ENCODE assay signal across 12 mouse cellular contexts in the genomic region with DNA sequence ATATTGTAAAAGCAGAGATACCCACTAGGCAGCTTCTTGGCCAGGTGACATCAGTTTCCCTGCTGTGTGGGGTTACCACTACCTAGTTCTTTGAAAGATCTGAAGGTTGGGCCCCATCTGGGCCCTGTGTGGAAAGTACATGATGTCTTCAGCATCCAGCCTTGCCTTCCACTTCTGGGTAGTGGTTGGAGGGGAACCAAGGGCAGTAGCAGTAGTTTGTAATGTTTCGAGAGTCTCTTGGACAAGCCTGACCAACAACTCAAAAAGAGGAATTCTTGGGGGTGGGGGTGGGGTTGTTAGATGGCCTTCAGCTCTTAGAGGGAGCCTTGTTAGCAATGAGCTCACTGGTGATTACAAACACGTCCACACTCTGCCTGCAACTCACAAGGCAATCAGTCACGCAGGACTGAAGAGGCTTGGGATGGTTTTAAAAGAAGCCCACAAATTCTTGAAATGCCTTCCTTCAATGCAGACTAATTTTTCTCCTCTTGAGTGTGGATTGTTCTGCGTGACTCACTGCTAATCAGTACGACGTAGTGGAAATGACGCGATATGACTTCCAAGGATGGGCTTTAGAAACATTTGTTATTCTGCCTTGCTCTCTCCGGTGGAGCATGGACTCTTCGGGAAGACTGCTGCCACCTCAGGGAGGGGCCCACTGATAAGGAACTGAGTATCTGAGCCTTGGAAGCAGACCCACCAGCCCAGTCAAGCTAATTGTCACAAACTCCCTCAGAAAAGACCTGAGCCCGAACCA.
DNase-seq lines count a peak whose midpoint lies in the region; ATAC-seq and TF ChIP-seq lines count a peak whose summit lies in the region.
"Had no signal": no experiment of that assay in that cellular context is flagged by ENCODE, and none has a peak within 500 bp of the region (broad histone marks: within the 10 kb centered on the region; RNA-seq: fewer than 3 reads in every experiment).

No protein-coding gene starts in this region.

- H3K4me1 ChIP-seq in heart, embryonic 13.5 days: peaks cover 23% of the 10 kb centered on the region
- H3K4me1 ChIP-seq in heart, adult 2 months (ENCODE audit: control insufficient read depth, insufficient read depth, low read length): no peaks in the 10 kb centered on the region
- H3K4me1 ChIP-seq in hindbrain, embryonic 10.5 days (replicated peaks): peaks cover 21% of the 10 kb centered on the region
- peaks cover 14% of the 10 kb centered on the region for H3K4me1 ChIP-seq in midbrain, embryonic 12.5 days
- H3K4me1 ChIP-seq: limb, embryonic 15.5 days had no signal

- H3K36me3 ChIP-seq in heart, embryonic 13.5 days: no peaks in the 10 kb centered on the region
- H3K36me3 ChIP-seq in heart, adult 2 months (ENCODE audit: control insufficient read depth, insufficient read depth, low read length): no peaks in the 10 kb centered on the region
- H3K36me3 ChIP-seq in hindbrain, embryonic 10.5 days: no peaks in the 10 kb centered on the region
- no peaks in the 10 kb centered on the region for H3K36me3 ChIP-seq in midbrain, embryonic 12.5 days
- H3K36me3 ChIP-seq: limb, embryonic 15.5 days; neural tube, embryonic 12.5 days had no signal

- no peak for ATAC-seq in heart, embryonic 13.5 days (ENCODE audit: extremely low read depth, insufficient number of reproducible peaks, low FRiP score, low TSS enrichment)
- 0 out of 2 replicates have a peak, but pooled peaks have one; percentile 34 for ATAC-seq in midbrain, embryonic 12.5 days (ENCODE audit: low FRiP score, low read depth)
- no peak for ATAC-seq in megakaryocyte, adult 5-6 weeks (ENCODE audit: poor library complexity, severe bottlenecking)

- no peak for TF ChIP-seq POLR2A in heart, adult 2 months (IDR thresholded peaks at IDR 0.05; ENCODE audit: insufficient read depth, low read depth, low read length)
- TF ChIP-seq POLR2A in brain, embryonic 14.5 days (IDR thresholded peaks at IDR 0.05; ENCODE audit: borderline replicate concordance, extremely low read depth, insufficient read depth, insufficient read length, poor library complexity, severe bottlenecking): no peak

- H3K4me2 ChIP-seq in heart, embryonic 13.5 days: peak overlapping the region; percentile 24
- H3K4me2 ChIP-seq in midbrain, embryonic 12.5 days (replicated peaks): peak overlapping the region; percentile 8; the same call in 1 of the 2 replicates
- H3K4me2 ChIP-seq: limb, embryonic 15.5 days; neural tube, embryonic 12.5 days had no signal

- H3K9me3 ChIP-seq in heart, embryonic 13.5 days: no peaks in the 10 kb centered on the region
- no peaks in the 10 kb centered on the region for H3K9me3 ChIP-seq in hindbrain, embryonic 10.5 days
- no peaks in the 10 kb centered on the region for H3K9me3 ChIP-seq in midbrain, embryonic 12.5 days
- H3K9me3 ChIP-seq: limb, embryonic 15.5 days; neural tube, embryonic 12.5 days had no signal

- no peaks in the 10 kb centered on the region for H3K27me3 ChIP-seq in heart, embryonic 13.5 days (replicated peaks)
- H3K27me3 ChIP-seq in heart, adult 2 months (ENCODE audit: control insufficient read depth, insufficient read depth, low read length): no peaks in the 10 kb centered on the region
- H3K27me3 ChIP-seq in hindbrain, embryonic 10.5 days (ENCODE audit: insufficient read depth, poor library complexity, severe bottlenecking): 0 out of 2 replicates have a peak, but pooled peaks cover 4% of the 10 kb centered on the region
- peaks cover 17% of the 10 kb centered on the region for H3K27me3 ChIP-seq in midbrain, embryonic 12.5 days
- H3K27me3 ChIP-seq: limb, embryonic 15.5 days; neural tube, embryonic 12.5 days had no signal

- no peak overlapping the region for H3K4me3 ChIP-seq in heart, embryonic 13.5 days
- H3K4me3 ChIP-seq in heart, adult 2 months: no peak overlapping the region
- H3K4me3 ChIP-seq in hindbrain, embryonic 10.5 days: no peak overlapping the region
- no peak overlapping the region for H3K4me3 ChIP-seq in midbrain, embryonic 12.5 days
- H3K4me3 ChIP-seq: limb, embryonic 15.5 days; neural tube, embryonic 12.5 days had no signal

- H3K9ac ChIP-seq in heart, embryonic 13.5 days: no peak overlapping the region
- H3K9ac ChIP-seq in heart, adult 2 months (ENCODE audit: low read depth, low read length): no peak overlapping the region
- no peak overlapping the region for H3K9ac ChIP-seq in midbrain, embryonic 12.5 days (replicated peaks)
- H3K9ac ChIP-seq: limb, embryonic 15.5 days; neural tube, embryonic 12.5 days had no signal

- H3K27ac ChIP-seq in heart, embryonic 13.5 days (replicated peaks): 0 out of 2 replicates have a peak overlapping the region, but pooled peaks have one; percentile 12
- H3K27ac ChIP-seq in heart, adult 2 months: no peak overlapping the region
- H3K27ac ChIP-seq in hindbrain, embryonic 10.5 days: peak overlapping the region; percentile 8; the same call in 1 of the 2 replicates
- H3K27ac ChIP-seq in midbrain, embryonic 12.5 days (replicated peaks): no peak overlapping the region
- H3K27ac ChIP-seq: kidney, postnatal 0 days; limb, embryonic 15.5 days; neural tube, embryonic 12.5 days had no signal

- intact Hi-C loops in heart, adult 2 months (cut with DNase I): no loop called here
- intact Hi-C loops in gastrocnemius, postnatal 36 days (cut with DNase I): no loop called here

- no peak for DNase-seq in heart, adult 2 months
- DNase-seq in brain, embryonic 14.5 days (ENCODE audit: low read depth): peak; percentile 44
- peak; percentile 11 for DNase-seq in hindbrain, embryonic 10.5 days (ENCODE audit: low spot score)
- no peak for DNase-seq in gastrocnemius, postnatal 36 days
- DNase-seq in frontal cortex, postnatal 25 days (ENCODE audit: low spot score in 2 of 2): no peak
- DNase-seq: cerebellum, postnatal 25 days had no signal

- TF ChIP-seq EP300 in heart, adult 2 months (IDR thresholded peaks at IDR 0.05; ENCODE audit: insufficient read depth, low read depth, low read length): no peak

- 14% methylated on average over 11 of the region's 11 CpGs for WGBS in heart, embryonic 13.5 days
- WGBS in heart, adult 2 months: 28% methylated on average over 11 of the region's 11 CpGs
- 31% methylated on average over 11 of the region's 11 CpGs for WGBS in hindbrain, embryonic 10.5 days
- WGBS in midbrain, embryonic 12.5 days: 22% methylated on average over 11 of the region's 11 CpGs

- no peak for TF ChIP-seq CTCF in heart, adult 2 months (IDR thresholded peaks at IDR 0.05)
- no peak for TF ChIP-seq CTCF in brain, embryonic 14.5 days (IDR thresholded peaks at IDR 0.05; ENCODE audit: borderline replicate concordance, extremely low read depth, insufficient read depth, insufficient read length)

- H3K79me2 ChIP-seq in heart, adult 2 months (replicated peaks; ENCODE audit: control insufficient read depth, insufficient read depth, low read length): no peaks in the 10 kb centered on the region

Comparison
In these comparisons a context has a peak if more than half of its experiments do, and no peak if none do; other contexts are left out.
1. H3K27ac ChIP-seq: peak in heart, embryonic 13.5 days (single experiment) and hindbrain, embryonic 10.5 days (single experiment); none in heart, adult 2 months (single experiment) and midbrain, embryonic 12.5 days (single experiment).
2. DNase-seq: peak in brain, embryonic 14.5 days (single experiment) and hindbrain, embryonic 10.5 days (single experiment); none in heart, adult 2 months (0 of 2), gastrocnemius, postnatal 36 days (0 of 2) and frontal cortex, postnatal 25 days (0 of 2).